Mouse (Mus musculus) testis, adult 2 months (tissue): ENCODE data around the gene Mpeg1. TPM values are rescaled to one million over a fixed set of nuclear protein-coding genes. Genes with fewer than 3 reads are reported as not detected.

Experiments
- H3K27ac ChIP-seq: fragments of 200-500 bp; 2 replicates; pipeline ENCODE4 v1.5.1; 2012; ENCODE audit warnings: low read depth, low read length; ENCODE audit not compliant: control insufficient read depth, insufficient read depth
- H3K27me3 ChIP-seq: fragments of 200-500 bp; 2 replicates; pipeline ENCODE4 v1.6.1; 2012; ENCODE audit warnings: mild to moderate bottlenecking, low read length, moderate library complexity; ENCODE audit not compliant: control insufficient read depth, insufficient read depth
- H3K36me3 ChIP-seq: fragments of 200-500 bp; 2 replicates; pipeline ENCODE4 v1.6.1; 2012; ENCODE audit warnings: mild to moderate bottlenecking, low read length; ENCODE audit not compliant: control insufficient read depth, insufficient read depth
- H3K4me1 ChIP-seq: fragments of 200-500 bp; 2 replicates; pipeline ENCODE4 v1.6.1; 2012; ENCODE audit warnings: low read length; ENCODE audit not compliant: control insufficient read depth, insufficient read depth
- H3K4me3 ChIP-seq: fragments of 200-500 bp; 2 replicates; pipeline ENCODE4 v1.5.1; 2012; ENCODE audit warnings: low read depth, mild to moderate bottlenecking, low read length, moderate library complexity, mixed read lengths; ENCODE audit not compliant: control insufficient read depth
- CTCF ChIP-seq: fragments of 200-500 bp; IDR thresholded peaks from 2 replicates; pipeline ENCODE4 v1.5.1; 2012; ENCODE audit warnings: low read depth, mild to moderate bottlenecking, inconsistent platforms, low read length, moderate library complexity; ENCODE audit not compliant: control insufficient read depth, insufficient read depth, insufficient replicate concordance
- POLR2A ChIP-seq: fragments of 200-500 bp; IDR thresholded peaks from 2 replicates; pipeline ENCODE4 v1.6.1; 2012; ENCODE audit warnings: low read depth, mild to moderate bottlenecking, inconsistent platforms, low read length, moderate library complexity; ENCODE audit not compliant: control insufficient read depth
- polyA plus RNA-seq: library from polyadenylated mRNA; depleted of rRNA; stranded (reverse); fragments of >200 nt; gene quantifications from 2 replicates; pipeline ENCODE4 v1.2.3, GENCODE M21; 2012

The Mpeg1 gene
- polyA plus RNA-seq, 1 experiment: 3.3 TPM

DNA sequence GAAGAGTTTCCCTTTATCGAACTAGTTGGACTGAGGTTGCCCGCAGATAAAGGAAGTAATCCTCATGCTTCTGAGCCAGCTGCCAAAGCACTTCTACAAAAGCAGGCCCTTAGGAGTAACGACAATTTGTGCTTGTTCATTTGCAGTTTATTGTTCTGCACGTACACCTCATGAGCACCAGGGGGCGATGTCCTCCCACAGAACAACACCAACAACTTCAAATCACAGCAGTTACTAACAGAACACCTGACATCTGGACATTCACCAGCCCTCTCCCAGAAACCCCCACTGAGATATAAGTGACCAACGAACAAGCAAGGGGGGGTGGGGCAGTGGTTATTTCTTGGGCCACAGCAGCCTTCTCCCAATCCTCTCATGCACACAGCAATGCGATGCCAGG, 5.6 kb downstream of the Mpeg1 start:
- Histone ChIP-seq H3K4me3 (no peak overlapping the region), H3K36me3 (no peaks in the 10 kb centered on the region), H3K27me3 (no peaks in the 10 kb centered on the region), H3K4me1 (peaks cover 2% of the 10 kb centered on the region), H3K27ac (no peak overlapping the region)
- no peak for TF ChIP-seq POLR2A
- TF ChIP-seq CTCF: peak; percentile 46; the same call in 1 of the 2 replicates

DNA sequence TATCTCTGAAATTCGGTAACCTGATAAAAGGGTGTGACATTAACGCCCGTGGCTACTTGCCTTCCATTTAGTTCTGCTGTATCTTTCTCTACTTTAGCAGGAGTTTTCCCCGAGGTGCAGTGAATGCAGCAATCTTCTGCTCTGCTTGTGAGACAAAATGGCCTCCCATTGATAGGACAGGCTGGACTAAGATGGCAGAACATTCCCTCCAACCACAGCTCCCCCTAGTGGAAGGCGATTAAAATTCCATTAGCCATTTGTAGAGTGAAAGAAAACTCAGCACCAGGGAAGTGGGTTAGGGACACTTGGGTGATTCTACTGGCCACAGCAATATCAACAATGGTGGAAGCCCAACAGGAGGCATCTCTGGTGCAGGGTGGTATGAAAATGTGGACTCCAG, 6.9 kb downstream of the Mpeg1 start:
- Histone ChIP-seq H3K27me3 (no peaks in the 10 kb centered on the region), H3K4me3 (no peak overlapping the region), H3K4me1 (peaks cover 2% of the 10 kb centered on the region), H3K36me3 (no peaks in the 10 kb centered on the region), H3K27ac (peak overlapping the region; percentile 63)
- TF ChIP-seq POLR2A (no peak), CTCF (peak; percentile 28; the same call in 1 of the 2 replicates)

DNA sequence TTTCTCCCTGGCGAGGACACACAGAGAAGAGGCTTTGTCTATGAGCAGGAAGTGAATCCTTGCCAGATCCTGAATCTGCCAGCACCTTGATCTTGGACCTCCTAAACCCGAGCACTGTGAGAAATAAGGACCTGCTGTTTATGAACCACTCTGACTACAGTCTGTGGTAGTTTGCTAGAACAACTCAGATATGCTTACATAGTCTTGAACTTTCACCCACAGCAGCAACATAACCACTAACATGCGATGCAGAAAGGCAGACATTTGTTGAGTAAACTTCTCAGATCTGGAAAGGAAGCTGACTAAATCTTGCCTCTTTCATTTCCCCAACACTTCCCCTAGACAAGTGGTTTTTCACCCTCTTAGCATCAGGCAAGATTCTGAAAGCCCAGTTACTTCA, 11.3 kb downstream of the Mpeg1 start:
- Histone ChIP-seq H3K27ac (peak overlapping the region; percentile 54), H3K4me1 (no peaks in the 10 kb centered on the region; the same call in 1 of the 2 replicates), H3K36me3 (no peaks in the 10 kb centered on the region), H3K4me3 (no peak overlapping the region), H3K27me3 (no peaks in the 10 kb centered on the region)
- TF ChIP-seq POLR2A (no peak), CTCF (no peak)

DNA sequence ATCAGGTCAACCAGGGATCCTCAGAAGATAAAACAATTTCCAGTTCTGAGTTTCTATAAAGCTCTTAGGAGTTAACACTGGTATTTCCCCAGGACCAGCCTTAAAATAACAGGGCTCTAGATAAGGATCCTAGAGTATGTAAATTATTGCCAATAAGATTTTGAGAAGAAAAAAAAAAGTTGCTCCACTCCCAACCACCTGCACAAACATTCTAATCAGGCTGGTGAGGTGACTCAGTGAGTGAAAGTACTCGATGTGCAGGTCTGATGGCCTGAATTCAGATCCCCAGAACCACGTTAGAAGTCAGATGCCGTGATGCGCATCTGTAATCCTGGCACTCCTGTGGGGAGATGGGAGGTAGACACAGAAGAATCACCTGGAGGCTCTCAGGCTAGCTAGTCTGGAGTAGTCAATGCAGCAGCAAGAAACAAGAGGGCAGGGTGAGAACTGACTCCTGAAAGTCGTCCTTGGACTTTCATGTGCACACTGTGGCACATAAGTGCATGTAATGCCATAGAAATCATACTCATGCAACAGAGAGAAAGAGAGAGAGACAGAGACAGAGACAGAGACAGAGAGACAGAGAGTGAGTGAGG, 11.9 kb downstream of the Mpeg1 start:
- Histone ChIP-seq H3K4me3 (no peak overlapping the region), H3K4me1 (no peaks in the 10 kb centered on the region; the same call in 1 of the 2 replicates), H3K36me3 (no peaks in the 10 kb centered on the region), H3K27ac (peak overlapping the region; percentile 68), H3K27me3 (no peaks in the 10 kb centered on the region)
- TF ChIP-seq CTCF (no peak), POLR2A (no peak)

DNA sequence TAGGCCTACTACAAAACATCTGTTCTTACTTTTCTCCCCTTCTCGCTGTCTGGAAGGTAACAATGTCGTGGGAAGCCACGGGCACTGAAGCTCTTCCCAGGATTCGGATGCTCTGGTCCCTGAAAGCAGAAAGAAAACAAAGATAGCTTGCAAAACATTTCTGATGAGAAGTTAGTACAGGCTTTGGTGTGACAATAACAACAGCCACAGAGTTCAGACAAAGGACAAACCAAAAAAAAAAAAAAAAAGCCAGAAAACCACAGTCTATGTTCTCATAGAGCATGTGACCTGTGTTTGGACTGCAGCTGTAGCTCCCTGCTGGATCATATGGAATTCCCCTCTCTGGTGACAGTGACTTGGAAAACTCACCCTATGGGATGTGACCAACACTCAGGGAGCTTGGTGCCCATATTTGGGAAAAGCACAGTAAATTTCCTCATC, 12.6 kb downstream of the Mpeg1 start:
- TF ChIP-seq POLR2A: no peak
- TF ChIP-seq CTCF: no peak
- Histone ChIP-seq H3K27ac (no peak overlapping the region), H3K27me3 (no peaks in the 10 kb centered on the region), H3K36me3 (no peaks in the 10 kb centered on the region), H3K4me3 (no peak overlapping the region), H3K4me1 (no peaks in the 10 kb centered on the region; the same call in 1 of the 2 replicates)

DNA sequence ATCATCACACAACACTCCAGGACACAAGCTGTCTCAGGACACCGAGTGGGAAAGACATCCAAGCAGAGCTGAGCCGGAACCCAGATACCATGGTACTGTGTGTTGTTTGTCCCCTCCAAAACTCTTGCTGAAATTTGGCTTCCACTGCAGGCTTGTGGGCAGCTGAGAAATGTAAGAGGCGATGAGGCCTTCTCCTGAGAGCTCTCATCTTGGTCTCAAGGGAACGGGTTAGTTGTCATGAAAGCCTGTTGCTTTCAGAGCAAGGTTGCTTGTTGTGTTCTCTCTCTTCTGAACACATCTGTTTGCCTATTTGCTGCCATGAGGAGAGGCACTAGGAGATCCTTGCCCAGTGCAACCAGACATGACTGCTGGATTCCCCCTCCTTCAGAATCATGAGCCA, 13.4 kb downstream of the Mpeg1 start:
- H3K27ac ChIP-seq: no peak overlapping the region
- H3K4me1 ChIP-seq: no peaks in the 10 kb centered on the region; the same call in 1 of the 2 replicates
- no peaks in the 10 kb centered on the region for H3K27me3 ChIP-seq
- TF ChIP-seq CTCF (no peak), POLR2A (no peak)
- H3K36me3 ChIP-seq: no peaks in the 10 kb centered on the region
- no peak overlapping the region for H3K4me3 ChIP-seq

DNA sequence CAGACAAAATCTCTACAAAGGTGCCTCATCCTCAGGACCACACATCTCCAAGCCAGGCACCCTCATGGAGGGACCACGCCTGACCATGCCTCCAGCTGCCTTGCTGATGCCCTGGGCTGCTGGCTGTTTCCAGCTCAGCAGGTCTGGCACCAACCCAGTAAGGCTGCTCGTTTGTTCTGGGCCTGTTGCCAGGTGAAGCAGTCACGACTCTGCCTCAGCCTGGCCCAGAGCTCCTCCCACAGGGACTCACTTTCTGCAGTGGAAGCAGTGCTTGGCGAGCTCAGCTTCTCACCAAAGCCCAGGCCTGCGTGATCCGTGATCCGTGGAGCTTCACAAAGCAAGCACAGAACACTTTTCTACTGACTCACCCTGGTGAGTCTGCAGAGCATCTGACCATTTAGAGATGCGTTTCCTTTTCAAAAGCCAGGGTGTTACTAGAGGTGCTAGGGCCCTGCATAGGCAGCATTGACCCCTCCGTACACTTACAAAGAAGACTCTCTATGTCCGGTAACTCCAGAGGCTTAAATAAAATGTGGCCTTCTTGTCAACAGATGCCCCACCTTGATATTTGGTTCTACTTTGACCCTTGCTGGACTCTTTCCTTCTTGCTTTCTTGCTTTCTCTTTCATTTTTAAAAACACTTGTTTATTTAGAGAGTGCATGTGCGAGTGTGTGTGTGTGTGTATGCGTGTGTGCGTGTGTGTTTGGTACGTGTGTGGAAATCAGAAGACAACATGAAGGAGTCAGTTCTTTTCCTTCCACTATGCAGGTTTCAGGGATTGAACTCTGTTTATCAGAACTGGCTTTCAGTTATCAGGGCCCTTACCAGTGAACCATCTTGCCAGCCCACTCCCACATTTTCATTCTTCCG, 15.0 kb downstream of the Mpeg1 start:
- no peak for TF ChIP-seq CTCF
- TF ChIP-seq POLR2A: peak; percentile 62
- Histone ChIP-seq H3K36me3 (no peaks in the 10 kb centered on the region), H3K4me3 (no peak overlapping the region), H3K4me1 (no peaks in the 10 kb centered on the region; the same call in 1 of the 2 replicates), H3K27me3 (no peaks in the 10 kb centered on the region), H3K27ac (peak overlapping the region; percentile 91)
